Mouse (Mus musculus): ENCODE results near the gene Dis3l.

GRCm38 (mm10) chr9:64277706-64278105 is 63.4 kb downstream of the Dis3l start:
- TF ChIP-seq CTCF (IDR thresholded peaks at IDR 0.05; ENCODE audit: low read depth) = peak; percentile 67
- TF ChIP-seq EP300 (IDR thresholded peaks at IDR 0.05; ENCODE audit: low read depth) = no peak

Data from heart, postnatal 0 days (tissue).